Mouse (Mus musculus) forebrain, embryonic 15.5 days (tissue): ENCODE measurements around the gene Cysrt1. TPM values are rescaled to one million over a fixed set of nuclear protein-coding genes. Genes with fewer than 3 reads are reported as not detected.

Experiments used
- ATAC-seq: fragments of 200-750 bp; cut with Nextera tagmentation; replicated peaks from 2 replicates; pipeline ENCODE4 v1.8.0; 2017; ENCODE audit warnings: mild to moderate bottlenecking, moderate TSS enrichment, moderate library complexity
- H3K27ac ChIP-seq: fragments of 300-500 bp; sonication (generic); replicated peaks from 2 replicates; pipeline ENCODE4 v1.5.1; 2015; ENCODE audit warnings: mild to moderate bottlenecking, inconsistent platforms
- H3K27me3 ChIP-seq: fragments of 300-500 bp; sonication (generic); 2 replicates; pipeline ENCODE4 v1.6.1; 2015; ENCODE audit warnings: inconsistent platforms
- H3K36me3 ChIP-seq: fragments of 300-500 bp; sonication (generic); 2 replicates; pipeline ENCODE4 v1.6.1; 2015; ENCODE audit warnings: mild to moderate bottlenecking, inconsistent platforms
- H3K4me1 ChIP-seq: fragments of 300-500 bp; sonication (generic); 2 replicates; pipeline ENCODE4 v1.6.1; 2015; ENCODE audit warnings: inconsistent platforms
- H3K4me2 ChIP-seq: fragments of 300-500 bp; sonication (generic); replicated peaks from 2 replicates; pipeline ENCODE4 v1.6.1; 2015; ENCODE audit warnings: mild to moderate bottlenecking, inconsistent platforms
- H3K4me3 ChIP-seq: fragments of 300-500 bp; sonication (generic); 2 replicates; pipeline ENCODE4 v1.5.1; 2015; ENCODE audit warnings: mild to moderate bottlenecking, inconsistent platforms
- H3K9ac ChIP-seq: fragments of 300-500 bp; sonication (generic); replicated peaks from 2 replicates; pipeline ENCODE4 v1.6.1; 2015; ENCODE audit warnings: mild to moderate bottlenecking, inconsistent platforms
- H3K9me3 ChIP-seq: fragments of 300-500 bp; sonication (generic); 2 replicates; pipeline ENCODE4 v1.6.1; 2016; ENCODE audit warnings: inconsistent platforms
- WGBS: fragments of 180-500 bp; shearing (Covaris S2); methylation state at CpG from one replicate; pipeline ENCODE4 v1.1.7; 2015; ENCODE audit warnings: mixed read lengths; 5-methylcytosine and 5-hydroxymethylcytosine counted together
- polyA plus RNA-seq: library from polyadenylated mRNA; unstranded; fragments of >200 nt; fragmentation: Nextera tagmentation; extraction: Ambion mirVana; gene quantifications from 2 replicates; pipeline ENCODE4 v1.2.1, GENCODE M21; 2015

Cysrt1 gene
- polyA plus RNA-seq, 1 experiment from 2014 or later = 0.20 TPM

GRCm38 (mm10) chr2:25230581-25230980 lies 11.7 kb downstream of the Cysrt1 start:
- Histone ChIP-seq H3K27me3 (no peaks in the 10 kb centered on the region), H3K4me2 (no peak overlapping the region), H3K36me3 (no peaks in the 10 kb centered on the region), H3K27ac (no peak overlapping the region), H3K9me3 (no peaks in the 10 kb centered on the region), H3K4me1 (peaks cover 13% of the 10 kb centered on the region), H3K4me3 (no peak overlapping the region), H3K9ac (no peak overlapping the region)
- 90% methylated on average over 7 of the region's 7 CpGs for WGBS
- no peak for ATAC-seq

GRCm38 (mm10) chr2:25229582-25229981 lies 12.7 kb downstream of the Cysrt1 start:
- H3K4me1 ChIP-seq = peaks cover 17% of the 10 kb centered on the region
- H3K4me3 ChIP-seq = no peak overlapping the region
- WGBS = 82% methylated on average over 5 of the region's 5 CpGs

GRCm38 (mm10) chr2:25228995-25229530 lies 13.2 kb downstream of the Cysrt1 start:
- WGBS = 71% methylated on average over 6 of the region's 6 CpGs
- Histone ChIP-seq H3K4me3 (no peak overlapping the region), H3K27me3 (no peaks in the 10 kb centered on the region), H3K4me2 (peak overlapping the region; percentile 36; the same call in 1 of the 2 replicates), H3K27ac (0 out of 2 replicates have a peak overlapping the region, but pooled peaks have one; percentile 72), H3K36me3 (no peaks in the 10 kb centered on the region), H3K9me3 (no peaks in the 10 kb centered on the region), H3K9ac (no peak overlapping the region), H3K4me1 (peaks cover 17% of the 10 kb centered on the region)
- no peak for ATAC-seq

More at GRCm38 (mm10) chr2:25229582-25229981, 12.7 kb downstream of the Cysrt1 start:
- Histone ChIP-seq H3K9me3 (no peaks in the 10 kb centered on the region), H3K9ac (no peak overlapping the region), H3K4me2 (no peak overlapping the region), H3K27me3 (no peaks in the 10 kb centered on the region), H3K27ac (no peak overlapping the region), H3K36me3 (no peaks in the 10 kb centered on the region)
- no peak for ATAC-seq

- under 1% methylated on average over 7 of the region's 7 CpGs for WGBS
- no peaks in the 10 kb centered on the region for H3K9me3 ChIP-seq
- no peaks in the 10 kb centered on the region for H3K36me3 ChIP-seq
- H3K4me1 ChIP-seq = peaks cover 21% of the 10 kb centered on the region
- peak overlapping the region; percentile 36 for H3K4me2 ChIP-seq
- peak overlapping the region; percentile 16 for H3K4me3 ChIP-seq
- peak overlapping the region; percentile 72 for H3K27ac ChIP-seq
- peak overlapping the region; percentile 26; the same call in 1 of the 2 replicates for H3K9ac ChIP-seq
- no peak for ATAC-seq
- no peaks in the 10 kb centered on the region for H3K27me3 ChIP-seq
Observed at GRCm38 (mm10) chr2:25228431-25228889, 13.8 kb downstream of the Cysrt1 start.

- peaks cover 25% of the 10 kb centered on the region for H3K4me1 ChIP-seq
Observed at GRCm38 (mm10) chr2:25227406-25227805, 14.8 kb downstream of the Cysrt1 start.

GRCm38 (mm10) chr2:25226864-25227263 lies 15.4 kb downstream of the Cysrt1 start:
- Histone ChIP-seq H3K9ac (no peak overlapping the region), H3K4me3 (no peak overlapping the region), H3K27me3 (no peaks in the 10 kb centered on the region), H3K9me3 (no peaks in the 10 kb centered on the region), H3K27ac (no peak overlapping the region), H3K4me2 (no peak overlapping the region), H3K4me1 (peaks cover 25% of the 10 kb centered on the region), H3K36me3 (peaks cover 1% of the 10 kb centered on the region; the same call in 1 of the 2 replicates)
- WGBS = 87% methylated on average over 5 of the region's 5 CpGs
- no peak for ATAC-seq

More at GRCm38 (mm10) chr2:25227406-25227805, 14.8 kb downstream of the Cysrt1 start:
- Histone ChIP-seq H3K27me3 (no peaks in the 10 kb centered on the region), H3K27ac (no peak overlapping the region), H3K9ac (no peak overlapping the region), H3K36me3 (no peaks in the 10 kb centered on the region), H3K4me2 (no peak overlapping the region), H3K4me3 (no peak overlapping the region), H3K9me3 (no peaks in the 10 kb centered on the region)
- ATAC-seq = no peak
- WGBS = 92% methylated on average over 4 of the region's 4 CpGs

GRCm38 (mm10) chr2:25225811-25226379 lies 16.4 kb downstream of the Cysrt1 start:
- Histone ChIP-seq H3K4me2 (peak overlapping the region; percentile 45), H3K27me3 (no peaks in the 10 kb centered on the region), H3K4me3 (peak overlapping the region; percentile 69; the same call in 1 of the 2 replicates), H3K9me3 (no peaks in the 10 kb centered on the region), H3K9ac (0 out of 2 replicates have a peak overlapping the region, but pooled peaks have one; percentile 69), H3K27ac (peak overlapping the region; percentile 99), H3K36me3 (peaks cover 4% of the 10 kb centered on the region; the same call in 1 of the 2 replicates), H3K4me1 (peaks cover 25% of the 10 kb centered on the region)
- no peak for ATAC-seq
- 77% methylated on average over 8 of the region's 8 CpGs for WGBS

- H3K36me3 ChIP-seq = peaks cover 4% of the 10 kb centered on the region; the same call in 1 of the 2 replicates
- no peaks in the 10 kb centered on the region for H3K27me3 ChIP-seq
- peaks cover 25% of the 10 kb centered on the region for H3K4me1 ChIP-seq
- peak overlapping the region; percentile 69 for H3K9ac ChIP-seq
- WGBS = 1% methylated on average over 41 of the region's 41 CpGs
- H3K27ac ChIP-seq = peak overlapping the region; percentile 99
- H3K4me2 ChIP-seq = peak overlapping the region; percentile 45
- peak; percentile 98 for ATAC-seq
- no peaks in the 10 kb centered on the region for H3K9me3 ChIP-seq
- peak overlapping the region; percentile 69 for H3K4me3 ChIP-seq
Observed at GRCm38 (mm10) chr2:25224766-25225752, 17.2 kb downstream of the Cysrt1 start.

- Histone ChIP-seq H3K9ac (peak within 1 kb of the TSS; percentile 69), H3K4me1 (peaks cover 25% of the 10 kb centered on the region), H3K27me3 (no peaks in the 10 kb centered on the region), H3K9me3 (no peaks in the 10 kb centered on the region), H3K4me2 (peak within 1 kb of the TSS; percentile 81), H3K27ac (peak within 1 kb of the TSS; percentile 99), H3K4me3 (peak within 1 kb of the TSS; percentile 69), H3K36me3 (peaks cover 4% of the 10 kb centered on the region; the same call in 1 of the 2 replicates)
- under 1% methylated on average over 17 of the region's 17 CpGs for WGBS
- no peak for ATAC-seq
Observed at GRCm38 (mm10) chr2:25224492-25224765, 17.8 kb downstream of the Cysrt1 start, which contains the start of gene Tubb4b. Tubb4b (minus strand) TSS chr2:25224702.

- Histone ChIP-seq H3K4me3 (peak overlapping the region; percentile 69), H3K27ac (peak overlapping the region; percentile 90), H3K9me3 (no peaks in the 10 kb centered on the region), H3K36me3 (peaks cover 4% of the 10 kb centered on the region; the same call in 1 of the 2 replicates), H3K4me1 (peaks cover 24% of the 10 kb centered on the region), H3K9ac (peak overlapping the region; percentile 69), H3K27me3 (no peaks in the 10 kb centered on the region), H3K4me2 (peak overlapping the region; percentile 81)
- ATAC-seq = no peak
- 3% methylated on average over 52 of the region's 53 CpGs for WGBS
Observed at GRCm38 (mm10) chr2:25223681-25224491, 18.4 kb downstream of the Cysrt1 start.

- WGBS = 78% methylated on average over 5 of the region's 5 CpGs
- peaks cover 17% of the 10 kb centered on the region for H3K4me1 ChIP-seq
- no peaks in the 10 kb centered on the region for H3K9me3 ChIP-seq
- H3K4me3 ChIP-seq = no peak overlapping the region
- no peak overlapping the region for H3K4me2 ChIP-seq
- ATAC-seq = no peak
- H3K9ac ChIP-seq = no peak overlapping the region
- no peak overlapping the region for H3K27ac ChIP-seq
- peaks cover 4% of the 10 kb centered on the region; the same call in 1 of the 2 replicates for H3K36me3 ChIP-seq
- H3K27me3 ChIP-seq = no peaks in the 10 kb centered on the region
Observed at GRCm38 (mm10) chr2:25221331-25221772, 20.9 kb downstream of the Cysrt1 start.
